1 mouse cellular context compared by ENCODE assay signal in genomic region chr2:126006742-126007141, GRCm38 (mm10).
TF ChIP-seq lines count a peak whose summit lies in the region.

No protein-coding gene starts in this region.

TF ChIP-seq in MEL, 35 proteins besides CTCF, POLR2A, EP300 and RAD21 (continued from another document):
- no peak for TF ChIP-seq MAZ (IDR thresholded peaks at IDR 0.05; ENCODE audit: low read depth, low read length)
- no peak for TF ChIP-seq ZNF384 (IDR thresholded peaks at IDR 0.05; ENCODE audit: low read depth, low read length)
- TF ChIP-seq SIN3A (IDR thresholded peaks at IDR 0.05; ENCODE audit: low read length) = no peak
- TF ChIP-seq MYB (IDR thresholded peaks at IDR 0.05; ENCODE audit: low read depth, low read length) = no peak
- no peak for TF ChIP-seq ZC3H11A (IDR thresholded peaks at IDR 0.05; ENCODE audit: low read depth, low read length)
